Mouse (Mus musculus) forebrain, postnatal 0 days (tissue): ENCODE measurements around the gene Hhat. TPM values are rescaled to one million over a fixed set of nuclear protein-coding genes. Genes with fewer than 3 reads are reported as not detected.
A peak's percentile ranks its signal among the peaks of the same experiment; 100 is the strongest.

Experiments
- ATAC-seq: fragments of 200-750 bp; cut with Nextera tagmentation; 2 replicates; pipeline ENCODE4 v1.8.0; 2017; ENCODE audit warnings: mild to moderate bottlenecking, moderate library complexity
- DNase-seq: peaks from one replicate; pipeline ENCODE4 v3.0.0-alpha.2; 2015
- H3K27ac ChIP-seq: fragments of 300-500 bp; sonication (generic); 2 replicates; pipeline ENCODE4 v1.5.1; 2014; ENCODE audit warnings: low read depth, mild to moderate bottlenecking, antibody characterized with exemption, low read length, moderate library complexity, mixed read lengths
- H3K27me3 ChIP-seq: fragments of 300-500 bp; sonication (generic); 2 replicates; pipeline ENCODE4 v1.6.1; 2014; ENCODE audit warnings: mild to moderate bottlenecking, low read length, mixed read lengths; ENCODE audit not compliant: insufficient read depth
- H3K36me3 ChIP-seq: fragments of 300-500 bp; sonication (generic); 2 replicates; pipeline ENCODE4 v1.6.1; 2014; ENCODE audit warnings: mild to moderate bottlenecking, moderate library complexity; ENCODE audit not compliant: insufficient read depth
- H3K4me1 ChIP-seq: fragments of 300-500 bp; sonication (generic); 2 replicates; pipeline ENCODE4 v1.6.1; 2014; ENCODE audit warnings: antibody characterized with exemption; ENCODE audit not compliant: insufficient read depth
- H3K4me2 ChIP-seq: fragments of 300-500 bp; sonication (generic); 2 replicates; pipeline ENCODE4 v1.6.1; 2014; ENCODE audit warnings: low read depth, mild to moderate bottlenecking, moderate library complexity
- H3K4me3 ChIP-seq: fragments of 300-500 bp; sonication (generic); 2 replicates; pipeline ENCODE4 v1.5.1; 2014; ENCODE audit warnings: low read depth, low read length, mixed read lengths
- H3K9ac ChIP-seq: fragments of 300-500 bp; sonication (generic); 2 replicates; pipeline ENCODE4 v1.6.1; 2014; ENCODE audit warnings: mild to moderate bottlenecking
- H3K9me3 ChIP-seq: fragments of 300-500 bp; sonication (generic); 2 replicates; pipeline ENCODE4 v1.6.1; 2016; ENCODE audit warnings: low read length
- CTCF ChIP-seq: sonication (generic); IDR thresholded peaks from 2 replicates; pipeline ENCODE4 v1.5.1; 2016; ENCODE audit warnings: antibody characterized with exemption, control low read depth, low read depth
- WGBS: fragments of 180-500 bp; shearing (Covaris S2); extraction: QIAGEN DNeasy Blood & Tissue Kit; methylation state at CpG from one replicate; pipeline ENCODE4 v1.1.7; 2014; 5-methylcytosine and 5-hydroxymethylcytosine counted together
- polyA plus RNA-seq: library from polyadenylated mRNA; unstranded; fragments of >200 nt; fragmentation: Nextera tagmentation; extraction: Ambion mirVana; gene quantifications from 2 replicates; pipeline ENCODE4 v1.2.1, GENCODE M21; 2015
- total RNA-seq: library from RNA; depleted of rRNA; stranded (reverse); fragments of >200 nt; gene quantifications from 2 replicates; pipeline ENCODE4 v1.2.3, GENCODE M21; 2014

Hhat gene
- total and polyA plus RNA-seq, 2 experiments from 2014 or later: 1.8 to 2.6 TPM

DNA sequence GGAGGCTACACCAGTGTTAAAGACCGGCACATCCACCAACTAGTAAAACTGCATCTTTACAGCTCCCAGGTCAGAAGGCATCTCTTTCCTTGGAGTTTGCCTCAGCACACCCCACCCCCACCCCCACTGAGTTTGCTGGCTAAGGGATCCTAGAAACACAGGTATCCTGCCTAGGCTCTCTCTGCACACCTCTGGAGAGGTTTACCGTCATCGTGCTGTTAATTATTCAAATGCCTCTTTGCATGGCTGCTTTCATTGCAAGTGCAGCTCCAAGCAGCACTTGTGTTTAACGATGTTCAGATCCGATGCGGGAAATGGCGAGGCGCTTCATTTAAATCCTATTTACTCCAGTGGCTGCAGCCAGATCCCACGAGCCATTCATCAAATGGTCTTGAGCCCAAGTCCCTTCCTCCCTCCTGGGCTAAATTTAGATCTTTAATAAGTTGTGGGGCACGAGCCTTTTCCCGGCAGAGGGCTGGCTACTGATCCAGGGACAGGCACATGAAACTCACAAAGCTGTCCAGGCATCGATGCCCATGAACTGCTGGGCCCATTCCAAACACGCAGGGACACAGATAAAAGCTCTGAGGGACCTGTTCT lies 250.1 kb downstream of the Hhat start:
- Histone ChIP-seq H3K27me3 (no peaks in the 10 kb centered on the region), H3K9me3 (no peaks in the 10 kb centered on the region), H3K27ac (no peak overlapping the region), H3K9ac (no peak overlapping the region; the same call in 1 of the 2 replicates), H3K36me3 (no peaks in the 10 kb centered on the region), H3K4me2 (peak overlapping the region; percentile 28; the same call in 1 of the 2 replicates), H3K4me3 (no peak overlapping the region), H3K4me1 (no peaks in the 10 kb centered on the region)
- DNase-seq: peak; percentile 27
- ATAC-seq: no peak
- no peak for TF ChIP-seq CTCF
- 17% methylated on average over 13 of the region's 13 CpGs for WGBS

DNA sequence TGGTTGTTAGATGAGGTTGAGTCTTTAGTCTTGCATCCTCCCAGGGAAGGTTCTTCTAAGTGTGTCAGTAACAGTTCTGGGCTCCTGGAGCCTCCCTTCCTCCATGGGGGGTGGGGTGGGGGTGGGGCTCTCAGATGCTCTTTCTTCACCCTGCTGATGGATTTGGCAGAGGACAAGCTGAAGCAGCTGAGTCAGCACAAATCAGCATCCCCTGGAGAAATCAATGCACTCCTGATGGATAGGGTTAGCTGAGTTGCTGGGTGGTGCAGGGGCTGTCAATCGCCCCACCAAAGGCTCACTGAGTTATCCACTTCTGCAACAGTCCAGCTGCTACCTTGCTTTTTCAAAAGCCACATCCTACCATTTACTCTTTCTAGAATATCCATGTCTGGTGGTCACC lies 251.3 kb downstream of the Hhat start:
- Histone ChIP-seq H3K4me3 (no peak overlapping the region), H3K9me3 (no peaks in the 10 kb centered on the region), H3K27me3 (no peaks in the 10 kb centered on the region), H3K9ac (no peak overlapping the region), H3K27ac (no peak overlapping the region), H3K36me3 (no peaks in the 10 kb centered on the region), H3K4me1 (no peaks in the 10 kb centered on the region), H3K4me2 (no peak overlapping the region)
- WGBS: 96% methylated on average over 1 of the region's 1 CpGs
- DNase-seq: no peak
- no peak for ATAC-seq
- no peak for TF ChIP-seq CTCF

DNA sequence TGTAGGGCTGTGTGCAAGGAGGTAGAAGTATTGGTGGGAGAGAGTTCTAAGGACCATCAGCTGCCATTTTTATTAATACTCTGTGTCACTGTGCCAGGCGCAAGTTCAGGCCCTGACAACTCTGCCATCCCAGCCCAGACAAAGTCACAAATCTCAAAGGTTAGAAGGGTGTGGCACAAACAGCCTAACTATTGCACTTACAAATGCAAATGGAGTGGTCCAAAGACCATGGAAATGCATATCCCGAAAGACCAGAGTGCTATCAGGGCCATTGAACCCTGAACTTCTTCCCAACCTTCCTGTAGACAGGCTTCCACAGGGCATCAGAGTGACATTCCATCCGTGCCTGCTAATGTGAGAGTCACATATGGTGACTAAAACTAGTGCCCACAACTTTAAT lies 255.7 kb downstream of the Hhat start:
- WGBS: 86% methylated on average over 3 of the region's 3 CpGs

DNA sequence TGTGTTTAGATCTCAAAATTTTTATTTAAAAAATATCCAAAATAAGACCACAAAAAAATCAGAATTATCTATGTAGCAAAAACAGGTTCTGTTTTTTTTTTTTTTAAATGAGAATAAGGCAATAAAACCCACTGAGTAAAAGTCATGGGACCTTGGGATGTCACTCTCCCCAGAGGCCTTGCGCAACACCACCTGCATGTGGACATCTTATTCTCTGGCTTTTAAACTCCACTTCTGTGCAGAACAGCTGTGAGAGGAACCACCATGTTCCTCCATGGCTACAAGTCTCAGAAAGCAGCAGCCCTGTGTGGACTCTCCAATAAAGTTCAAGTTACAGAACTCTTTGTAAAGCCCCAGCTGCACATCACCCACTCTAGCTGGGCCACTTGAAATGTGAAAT lies 258.2 kb downstream of the Hhat start:
- WGBS: 98% methylated on average over 1 of the region's 1 CpGs
- H3K4me2 ChIP-seq: no peak overlapping the region
- no peaks in the 10 kb centered on the region for H3K27me3 ChIP-seq
- no peaks in the 10 kb centered on the region for H3K4me1 ChIP-seq
- H3K9ac ChIP-seq: no peak overlapping the region
- DNase-seq (no peak), ATAC-seq (no peak)
- H3K4me3 ChIP-seq: no peak overlapping the region
- no peaks in the 10 kb centered on the region for H3K36me3 ChIP-seq
- TF ChIP-seq CTCF: no peak
- no peak overlapping the region for H3K27ac ChIP-seq
- H3K9me3 ChIP-seq: no peaks in the 10 kb centered on the region

More for the DNA sequence above, 255.7 kb downstream of the Hhat start:
- DNase-seq (no peak), ATAC-seq (no peak)
- Histone ChIP-seq H3K36me3 (no peaks in the 10 kb centered on the region), H3K4me1 (no peaks in the 10 kb centered on the region), H3K4me3 (no peak overlapping the region), H3K9me3 (no peaks in the 10 kb centered on the region), H3K4me2 (no peak overlapping the region), H3K27ac (no peak overlapping the region), H3K9ac (no peak overlapping the region), H3K27me3 (no peaks in the 10 kb centered on the region)
- TF ChIP-seq CTCF: no peak

DNA sequence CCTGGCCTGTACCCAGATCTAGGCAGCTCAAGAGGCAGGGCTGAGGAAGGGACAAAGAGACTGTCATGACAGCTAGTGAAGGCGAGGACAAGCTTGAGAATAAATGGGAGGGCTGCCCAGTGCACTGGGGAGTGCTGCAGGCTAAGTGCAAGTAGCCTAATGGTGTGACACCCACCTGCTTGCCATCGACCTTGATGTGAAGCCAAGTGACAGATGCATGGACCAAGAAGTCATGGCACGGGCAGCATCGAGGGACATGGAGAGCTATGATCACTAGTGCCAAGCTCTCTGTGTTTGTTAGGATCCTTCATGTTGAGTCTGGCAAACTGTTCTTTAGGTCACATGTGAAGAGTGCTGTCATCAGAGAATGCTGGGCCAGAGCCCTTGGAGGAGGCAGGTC lies 267.4 kb downstream of the Hhat start:
- no peak for TF ChIP-seq CTCF
- ATAC-seq (no peak), DNase-seq (no peak)
- WGBS: 87% methylated on average over 4 of the region's 4 CpGs
- no peak overlapping the region for H3K4me3 ChIP-seq
- H3K27ac ChIP-seq: no peak overlapping the region
- H3K4me2 ChIP-seq: no peak overlapping the region
- H3K9ac ChIP-seq: no peak overlapping the region
- no peaks in the 10 kb centered on the region for H3K9me3 ChIP-seq
- no peaks in the 10 kb centered on the region for H3K36me3 ChIP-seq
- no peaks in the 10 kb centered on the region for H3K27me3 ChIP-seq
- H3K4me1 ChIP-seq: no peaks in the 10 kb centered on the region

DNA sequence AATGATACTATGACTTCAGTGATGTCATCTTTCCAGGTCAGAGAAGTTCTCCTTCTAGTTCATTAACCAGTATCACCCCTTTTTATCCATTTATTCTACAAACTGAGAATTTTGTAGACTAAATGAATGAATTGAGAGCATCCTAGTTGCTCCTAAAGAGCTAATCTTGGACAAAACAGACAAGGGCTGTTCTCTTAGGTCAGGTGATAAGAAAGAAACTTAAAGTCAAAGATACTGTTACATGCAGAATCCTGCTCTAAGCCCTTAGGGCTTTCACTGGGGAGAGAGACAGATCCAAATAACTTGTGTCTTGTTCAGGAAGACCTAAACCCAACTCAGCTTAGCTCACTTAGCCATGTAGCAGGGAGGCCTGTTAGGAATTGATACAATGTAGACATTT lies 268.2 kb downstream of the Hhat start:
- Histone ChIP-seq H3K4me3 (no peak overlapping the region), H3K9me3 (no peaks in the 10 kb centered on the region), H3K4me1 (no peaks in the 10 kb centered on the region), H3K27me3 (no peaks in the 10 kb centered on the region), H3K36me3 (no peaks in the 10 kb centered on the region), H3K9ac (no peak overlapping the region), H3K4me2 (no peak overlapping the region), H3K27ac (no peak overlapping the region)
- no peak for TF ChIP-seq CTCF
- ATAC-seq (no peak), DNase-seq (no peak)

DNA sequence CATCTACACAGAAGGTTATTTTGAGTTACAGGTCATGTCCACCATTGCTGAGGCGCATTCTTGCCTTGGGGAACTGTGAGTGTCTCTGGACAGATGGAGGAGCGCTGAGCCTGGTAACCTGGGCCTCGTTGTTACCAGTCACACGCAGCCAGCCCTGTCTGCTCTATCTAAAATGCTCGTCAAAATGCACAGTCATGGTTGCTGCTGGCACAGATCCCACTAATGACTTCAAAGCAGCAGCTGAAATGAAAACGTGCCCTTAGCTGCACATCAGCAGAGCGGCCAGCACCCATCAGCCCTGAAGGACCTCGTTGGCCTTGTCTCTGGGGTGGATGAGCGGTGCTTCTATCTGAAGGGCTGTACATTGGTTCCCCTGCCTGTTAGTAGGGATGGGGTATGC lies 269.0 kb downstream of the Hhat start:
- Histone ChIP-seq H3K4me3 (no peak overlapping the region), H3K36me3 (no peaks in the 10 kb centered on the region), H3K27me3 (no peaks in the 10 kb centered on the region), H3K27ac (no peak overlapping the region), H3K9ac (no peak overlapping the region), H3K9me3 (no peaks in the 10 kb centered on the region), H3K4me2 (no peak overlapping the region), H3K4me1 (no peaks in the 10 kb centered on the region)
- ATAC-seq (no peak), DNase-seq (peak; percentile 20)
- TF ChIP-seq CTCF: no peak
- 63% methylated on average over 9 of the region's 9 CpGs for WGBS
